Mouse (Mus musculus): Measurements from ENCODE around the gene Pacs2.
A peak's percentile ranks its signal among the peaks of the same experiment; 100 is the strongest.

Pacs2 gene

GRCm38 (mm10) chr12:113012443-113012842 lies 1.9 kb upstream of the Pacs2 start:
- DNase-seq (ENCODE audit: low spot score in 2 of 2): no peak

GRCm38 (mm10) chr12:113013021-113013491 lies 1.3 kb upstream of the Pacs2 start:
- peak in 1 of 2 experiments; percentile 24 for DNase-seq (ENCODE audit: low spot score in 2 of 2)

- no peak for DNase-seq (ENCODE audit: low spot score in 2 of 2)
Measured at GRCm38 (mm10) chr12:113014561-113015556, 551 bp downstream of the Pacs2 start.

- no peak for DNase-seq (ENCODE audit: low spot score in 2 of 2)
Measured at GRCm38 (mm10) chr12:113015956-113016355, 1.6 kb downstream of the Pacs2 start.

- peak; percentile 45 to 52 for DNase-seq (ENCODE audit: low spot score in 2 of 2)
Measured at GRCm38 (mm10) chr12:113016976-113017375, 2.7 kb downstream of the Pacs2 start.

GRCm38 (mm10) chr12:113017429-113017984 lies 3.2 kb downstream of the Pacs2 start:
- no peak for DNase-seq (ENCODE audit: low spot score in 2 of 2)

GRCm38 (mm10) chr12:113018763-113019162 lies 4.5 kb downstream of the Pacs2 start:
- DNase-seq (ENCODE audit: low spot score in 2 of 2): no peak

- no peak for DNase-seq (ENCODE audit: low spot score in 2 of 2)
Measured at GRCm38 (mm10) chr12:113021488-113021887, 7.2 kb downstream of the Pacs2 start.

GRCm38 (mm10) chr12:113023082-113023481 lies 8.8 kb downstream of the Pacs2 start:
- DNase-seq (ENCODE audit: low spot score in 2 of 2): no peak

- DNase-seq (ENCODE audit: low spot score in 2 of 2): no peak
Measured at GRCm38 (mm10) chr12:113026557-113026956, 12.2 kb downstream of the Pacs2 start.

GRCm38 (mm10) chr12:113027495-113027894 lies 13.2 kb downstream of the Pacs2 start:
- no peak for DNase-seq (ENCODE audit: low spot score in 2 of 2)

GRCm38 (mm10) chr12:113028067-113028466 lies 13.8 kb downstream of the Pacs2 start:
- DNase-seq (ENCODE audit: low spot score in 2 of 2): no peak

GRCm38 (mm10) chr12:113028898-113029297 lies 14.6 kb downstream of the Pacs2 start:
- DNase-seq (ENCODE audit: low spot score in 2 of 2): no peak

GRCm38 (mm10) chr12:113030046-113030445 lies 15.7 kb downstream of the Pacs2 start:
- no peak for DNase-seq (ENCODE audit: low spot score in 2 of 2)

GRCm38 (mm10) chr12:113030993-113031392 lies 16.7 kb downstream of the Pacs2 start:
- DNase-seq (ENCODE audit: low spot score in 2 of 2): no peak

GRCm38 (mm10) chr12:113031441-113031840 lies 17.1 kb downstream of the Pacs2 start:
- DNase-seq (ENCODE audit: low spot score in 2 of 2): no peak

GRCm38 (mm10) chr12:113032296-113033250 lies 18.3 kb downstream of the Pacs2 start:
- no peak for DNase-seq (ENCODE audit: low spot score in 2 of 2)

GRCm38 (mm10) chr12:113035093-113035492 lies 20.8 kb downstream of the Pacs2 start:
- DNase-seq (ENCODE audit: low spot score in 2 of 2): no peak

- no peak for DNase-seq (ENCODE audit: low spot score in 2 of 2)
Measured at GRCm38 (mm10) chr12:113036996-113037395, 22.7 kb downstream of the Pacs2 start.

- DNase-seq (ENCODE audit: low spot score in 2 of 2): no peak
Measured at GRCm38 (mm10) chr12:113038414-113038813, 24.1 kb downstream of the Pacs2 start.
